Mouse (Mus musculus) frontal cortex, adult 2 months (tissue): ENCODE results near the gene Vsig10. TPM values are rescaled to one million over a fixed set of nuclear protein-coding genes. Genes with fewer than 3 reads are reported as not detected.
"Not testable (repeated sequence)": the region's sequence is repeated elsewhere in the genome, so short reads cannot be mapped to it uniquely, and the experiment has no call there.

Source experiments
- DNase-seq, 2 experiments: peaks; one replicate each; pipeline ENCODE4 v3.0.0; 2022; ENCODE audit warnings: low spot score in 1 of 2; ENCODE audit errors: extremely low spot score in 1 of 2
- polyA plus RNA-seq: library from polyadenylated mRNA; depleted of rRNA; stranded (reverse); fragments of >200 nt; gene quantifications from 2 replicates; pipeline ENCODE4 v1.2.3, GENCODE M21; 2012; rRNA removed

The Vsig10 gene
- polyA plus RNA-seq, result 1.6 and 2.4 TPM in 2 replicates

- peak in 1 of 2 experiments; percentile 28 for DNase-seq
Observed at GRCm38 (mm10) chr5:117318741-117319629, at the start of gene Vsig10. Gene Vsig10 (plus strand): TSS chr5:117319083.

DNA sequence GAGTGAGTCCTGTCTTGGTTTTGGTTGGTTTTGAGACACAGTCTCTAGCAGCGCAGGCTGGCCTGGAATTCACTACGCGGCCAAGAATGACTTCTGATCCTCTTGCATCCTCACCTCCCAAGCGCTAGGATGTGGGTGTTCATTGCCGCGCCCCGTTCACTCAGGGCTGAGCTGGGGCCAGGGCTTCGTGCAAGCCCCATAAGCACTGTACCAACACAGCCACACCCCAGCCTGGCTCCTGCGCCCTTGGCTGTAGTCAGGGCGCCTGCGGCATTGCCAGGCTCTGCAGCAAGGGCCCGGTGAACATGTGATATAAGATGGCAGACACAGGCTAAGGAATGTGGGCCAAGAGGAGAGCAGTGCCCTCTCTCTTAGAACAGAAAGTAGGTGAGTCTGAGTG, 49.5 kb upstream of the Vsig10 start:
- no peak for DNase-seq

DNA sequence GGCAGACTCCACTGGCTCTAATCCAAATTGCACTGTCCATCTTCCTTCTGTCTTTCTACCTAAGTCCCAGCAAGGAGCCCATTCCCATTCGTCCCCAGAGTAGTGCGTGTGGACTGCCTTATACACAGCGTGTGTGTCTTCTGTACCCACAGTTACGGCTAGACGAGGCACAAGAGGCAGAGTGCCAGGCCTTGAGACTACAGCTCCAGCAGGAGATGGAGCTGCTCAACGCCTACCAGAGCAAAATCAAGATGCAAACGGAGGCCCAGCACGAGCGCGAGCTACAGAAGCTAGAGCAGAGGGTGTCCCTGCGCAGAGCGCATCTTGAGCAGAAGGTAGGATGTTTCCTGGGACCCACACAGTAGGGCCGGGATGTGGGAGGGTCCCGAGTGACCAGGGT, 46.9 kb upstream of the Vsig10 start:
- DNase-seq, result peak; percentile 75 to 84

DNA sequence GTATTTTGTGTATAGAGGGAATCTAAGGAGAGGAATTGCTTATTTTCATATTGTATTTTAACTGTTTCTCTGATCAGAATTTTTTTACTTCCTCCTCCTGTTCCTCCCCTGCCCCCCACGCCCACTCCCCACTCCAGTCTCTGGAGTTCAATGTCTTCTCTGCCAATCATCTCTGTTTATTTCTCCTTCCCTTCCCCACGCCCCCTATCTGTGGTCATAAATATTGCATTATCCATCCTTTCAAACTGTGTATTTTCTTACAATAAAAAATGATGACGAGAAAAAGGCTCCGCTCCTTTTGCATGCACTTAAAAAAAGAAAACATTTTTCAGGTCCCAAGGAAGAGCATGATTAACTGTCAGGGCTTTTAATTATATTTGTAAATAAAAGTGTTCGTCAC, 44.1 kb upstream of the Vsig10 start:
- DNase-seq, result peak in 1 of 2 experiments; percentile 39

- DNase-seq, result no peak
Observed at GRCm38 (mm10) chr5:117277784-117278183, 41.1 kb upstream of the Vsig10 start.

GRCm38 (mm10) chr5:117278809-117279668, 39.8 kb upstream of the Vsig10 start:
- no peak for DNase-seq

DNA sequence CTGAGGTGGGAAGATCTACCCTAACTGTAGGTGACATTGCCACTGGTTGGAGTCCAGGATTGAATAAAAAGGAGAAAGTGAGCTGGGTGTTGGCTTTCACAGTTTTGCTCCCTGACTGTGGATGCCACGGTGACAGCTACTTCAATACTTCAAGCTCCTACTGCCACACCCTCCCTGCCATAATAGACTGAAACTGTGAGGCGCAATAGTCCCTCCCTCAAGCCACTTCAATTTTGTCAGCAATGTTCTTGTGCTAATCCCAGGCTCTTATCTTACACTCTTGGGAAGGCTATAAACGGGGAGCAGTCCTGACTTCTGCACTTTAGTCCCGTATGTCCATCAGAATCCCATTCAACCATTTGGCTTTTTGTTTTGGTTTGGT, 39.2 kb upstream of the Vsig10 start:
- no peak for DNase-seq

DNA sequence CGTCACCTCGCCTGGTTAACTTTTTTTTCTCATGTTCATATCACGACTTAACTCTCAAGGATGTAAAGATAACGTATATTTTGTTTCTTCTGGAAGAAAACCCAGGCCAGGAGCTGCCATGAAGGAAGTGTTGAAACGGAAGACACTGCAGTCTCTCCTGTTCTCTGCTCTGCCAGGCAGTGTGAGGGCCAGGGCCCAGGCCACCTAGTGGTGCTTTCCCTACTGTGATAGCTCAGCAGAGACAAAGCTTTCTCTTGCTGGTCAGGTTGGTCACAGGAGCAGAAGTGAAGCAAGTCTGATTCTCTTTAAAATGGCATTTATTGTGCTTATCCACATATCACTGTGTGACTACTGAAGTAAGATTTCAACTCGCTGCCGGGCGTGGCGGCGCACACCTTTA, 37.3 kb upstream of the Vsig10 start:
- DNase-seq, result no peak

DNA sequence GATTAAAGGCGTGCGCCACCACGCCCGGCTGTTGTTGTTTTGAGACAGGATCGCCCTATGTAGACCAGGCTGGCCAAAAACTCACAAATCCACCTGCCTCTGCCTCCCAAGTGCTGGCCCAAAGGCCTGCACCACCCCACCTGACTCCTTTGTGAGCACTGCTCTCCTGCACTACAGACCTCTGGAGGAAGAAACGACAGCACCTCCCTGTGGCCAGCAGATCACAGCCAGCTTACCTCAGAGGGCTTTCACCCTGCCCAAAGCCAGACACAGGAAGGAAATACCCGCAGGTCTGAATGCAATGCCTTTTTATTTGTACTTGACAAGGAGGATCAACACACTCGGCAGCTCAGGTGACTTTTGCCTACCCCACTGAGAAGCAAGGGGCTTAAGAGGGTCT, 36.5 kb upstream of the Vsig10 start:
- DNase-seq, result no peak

GRCm38 (mm10) chr5:117284029-117284428, 34.9 kb upstream of the Vsig10 start:
- peak in 1 of 2 experiments; percentile 60 for DNase-seq

DNA sequence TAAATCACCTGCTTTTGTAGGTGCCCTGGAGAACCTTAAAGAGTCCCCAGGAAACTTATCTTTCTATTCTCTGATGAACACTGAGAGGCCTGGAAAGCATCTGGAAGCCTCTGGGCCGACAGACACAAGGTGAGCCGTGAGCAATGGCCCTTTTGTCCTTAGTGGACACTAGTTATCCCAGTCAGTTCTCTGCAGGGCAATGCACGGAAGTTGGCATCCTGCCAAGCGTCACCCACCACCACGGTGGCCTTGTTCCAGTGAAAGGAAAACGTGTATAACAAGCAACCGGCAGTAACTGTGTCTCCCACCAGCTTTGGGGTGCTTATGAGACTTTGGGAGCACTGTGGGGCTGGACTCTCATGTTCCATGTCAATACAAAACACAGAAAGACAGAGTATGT, 34.2 kb upstream of the Vsig10 start:
- no peak for DNase-seq

- DNase-seq, result no peak
Observed at GRCm38 (mm10) chr5:117285266-117285665, 33.6 kb upstream of the Vsig10 start.

DNA sequence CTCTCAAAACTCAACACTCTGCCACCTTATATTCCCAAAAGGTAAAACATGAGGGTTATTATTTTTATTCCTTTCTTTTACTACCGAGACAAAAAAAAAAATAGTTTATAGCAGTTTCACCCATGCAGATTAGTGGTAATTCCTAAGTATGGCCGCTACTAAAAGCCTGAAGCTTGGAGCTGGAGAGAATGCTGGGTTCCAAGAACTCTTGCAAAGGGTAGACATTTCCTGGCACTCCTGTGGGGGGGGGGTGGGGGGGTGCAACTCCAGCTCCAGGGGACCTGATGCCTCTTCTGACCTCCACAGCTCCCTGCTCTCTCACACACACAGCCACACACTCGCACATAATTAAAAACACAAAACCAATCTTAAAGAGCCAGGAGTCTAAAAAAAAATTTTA, 32.6 kb upstream of the Vsig10 start:
- no peak for DNase-seq

DNA sequence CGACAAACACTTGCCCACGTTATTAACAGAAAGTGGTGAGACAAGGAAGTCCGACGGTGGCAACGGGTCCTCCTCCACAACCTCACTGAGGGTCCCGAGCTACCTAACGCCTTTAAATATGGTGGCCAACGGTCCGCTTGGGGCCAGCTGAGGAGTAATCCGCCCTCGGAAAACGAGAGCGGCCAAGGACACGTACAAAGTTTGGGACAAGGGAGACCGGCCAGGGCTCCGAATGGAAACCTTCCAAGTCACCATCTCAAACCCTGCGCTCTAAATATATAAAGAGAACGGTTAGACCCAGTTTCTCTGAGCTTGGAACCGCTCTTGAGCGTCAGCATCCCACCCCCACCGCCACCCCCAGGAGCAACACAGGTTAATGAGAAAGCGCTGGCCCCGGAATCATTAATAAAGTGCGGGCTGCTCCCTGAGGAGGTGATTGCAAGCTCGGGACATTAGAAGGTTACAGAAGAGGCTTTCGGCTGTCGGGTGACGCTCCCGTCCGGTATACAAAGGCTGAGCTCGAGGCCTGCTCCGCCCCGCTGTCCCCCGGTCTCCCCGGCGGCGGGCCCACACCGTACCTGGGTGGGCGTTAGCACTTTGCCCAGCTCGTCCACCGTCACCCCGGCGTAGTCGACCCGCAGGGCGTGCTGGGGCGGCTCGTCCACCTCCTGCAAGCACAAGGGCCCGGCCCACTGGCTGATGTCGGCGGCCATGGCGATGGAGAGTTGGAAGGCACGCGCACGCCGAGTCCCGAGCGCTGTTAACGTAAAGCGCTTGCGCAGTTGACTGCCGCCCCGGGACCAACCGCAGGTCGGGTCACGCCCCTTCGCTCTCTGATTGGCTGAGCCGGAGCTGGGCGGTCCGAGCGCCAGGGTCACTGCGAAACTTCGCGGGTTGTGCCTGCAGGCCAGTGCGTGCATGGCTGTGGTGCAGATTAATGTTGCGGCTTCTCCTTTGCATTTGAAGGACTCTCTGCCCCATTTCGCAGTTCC, 31.8 kb upstream of the Vsig10 start, which contains the start of gene Pebp1:
Pebp1 (minus strand) TSS at position 795 of the 992 bp plus-strand sequence.
- peak; percentile 81 to 95 for DNase-seq

DNA sequence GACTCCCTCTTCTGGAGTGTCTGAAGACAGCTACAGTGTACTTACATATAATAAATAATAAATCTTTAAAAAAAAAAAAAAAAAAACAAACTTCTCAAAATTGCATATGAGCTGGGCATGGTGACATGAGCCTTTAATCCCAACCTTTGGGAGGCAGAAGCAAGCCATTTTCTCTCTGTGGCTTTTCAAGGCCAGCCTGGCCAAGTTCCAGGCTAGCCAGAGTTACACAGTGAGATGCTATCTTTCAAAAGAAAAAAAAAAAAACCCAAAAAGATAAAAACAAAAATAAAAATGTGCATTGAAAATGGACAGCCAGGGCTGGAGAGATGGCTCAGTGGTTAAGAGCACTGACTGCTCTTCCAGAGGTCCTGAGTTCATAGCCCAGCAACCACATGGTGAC, 29.2 kb upstream of the Vsig10 start:
- no peak for DNase-seq

DNA sequence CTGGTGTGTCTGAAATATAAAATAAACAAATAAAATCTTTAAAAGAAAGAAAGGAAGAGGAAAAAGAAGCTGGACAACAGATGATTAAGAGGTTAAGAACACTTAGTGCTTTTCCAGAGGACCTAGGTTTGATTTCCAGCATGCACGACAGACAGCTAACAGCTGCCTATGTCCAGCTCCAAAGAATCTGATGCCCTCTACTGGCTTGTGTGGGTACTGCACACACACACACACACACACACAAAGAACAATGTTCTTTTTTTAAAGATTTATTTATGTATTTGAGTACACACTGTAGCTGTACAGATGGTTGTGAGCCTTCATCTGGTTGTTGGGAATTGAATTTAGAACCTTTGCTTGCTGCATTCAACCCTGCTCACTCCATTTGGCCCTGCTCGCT, 28.8 kb upstream of the Vsig10 start:
- DNase-seq, result no peak

GRCm38 (mm10) chr5:117291312-117291711, 27.6 kb upstream of the Vsig10 start:
- DNase-seq, result no peak

DNA sequence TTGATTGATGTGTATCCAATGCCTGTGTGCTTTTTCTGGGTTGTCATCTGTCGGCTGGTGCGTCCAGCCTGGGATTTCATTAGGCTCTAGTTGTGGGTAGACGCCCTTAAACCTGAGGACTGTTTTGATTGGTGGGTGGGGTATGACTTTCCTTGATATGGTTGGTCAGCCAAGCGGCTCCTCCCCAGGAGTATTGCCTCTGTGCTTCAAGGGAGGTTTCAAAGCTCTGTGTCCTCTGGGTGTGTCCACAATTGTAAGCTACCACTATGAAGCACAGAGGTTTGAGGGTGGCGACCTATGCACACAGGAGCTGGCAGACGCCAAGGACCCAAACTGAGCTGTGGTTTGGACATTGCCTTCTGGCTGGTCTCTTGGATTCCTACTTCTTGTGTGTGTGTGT, 26.3 kb upstream of the Vsig10 start:
- no peak for DNase-seq

- not testable (repeated sequence) for DNase-seq
Observed at GRCm38 (mm10) chr5:117293776-117294175, 25.1 kb upstream of the Vsig10 start.

DNA sequence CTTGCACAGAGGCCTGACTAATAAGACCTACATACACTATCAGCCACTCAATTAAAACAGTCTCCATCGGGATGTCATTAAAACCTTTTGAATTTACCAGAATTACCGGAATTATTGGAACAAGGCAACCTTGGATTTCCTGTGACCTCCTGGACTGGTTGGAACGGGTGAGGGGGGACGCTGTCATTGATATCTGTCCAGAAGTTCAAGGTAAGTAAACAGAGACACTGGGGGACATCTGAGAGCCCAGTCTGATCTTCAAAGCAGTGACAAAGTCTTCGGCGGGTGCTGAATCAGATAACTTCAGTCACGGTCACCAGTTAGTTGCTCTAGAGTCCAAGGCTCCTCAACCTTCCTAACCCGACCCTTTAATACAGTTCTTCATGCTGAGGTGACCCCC, 23.9 kb upstream of the Vsig10 start:
- no peak for DNase-seq
